Mouse (Mus musculus): Measurements from ENCODE around the gene Mki67.
A peak's percentile ranks its signal among the peaks of the same experiment; 100 is the strongest.

Mki67 gene

DNA sequence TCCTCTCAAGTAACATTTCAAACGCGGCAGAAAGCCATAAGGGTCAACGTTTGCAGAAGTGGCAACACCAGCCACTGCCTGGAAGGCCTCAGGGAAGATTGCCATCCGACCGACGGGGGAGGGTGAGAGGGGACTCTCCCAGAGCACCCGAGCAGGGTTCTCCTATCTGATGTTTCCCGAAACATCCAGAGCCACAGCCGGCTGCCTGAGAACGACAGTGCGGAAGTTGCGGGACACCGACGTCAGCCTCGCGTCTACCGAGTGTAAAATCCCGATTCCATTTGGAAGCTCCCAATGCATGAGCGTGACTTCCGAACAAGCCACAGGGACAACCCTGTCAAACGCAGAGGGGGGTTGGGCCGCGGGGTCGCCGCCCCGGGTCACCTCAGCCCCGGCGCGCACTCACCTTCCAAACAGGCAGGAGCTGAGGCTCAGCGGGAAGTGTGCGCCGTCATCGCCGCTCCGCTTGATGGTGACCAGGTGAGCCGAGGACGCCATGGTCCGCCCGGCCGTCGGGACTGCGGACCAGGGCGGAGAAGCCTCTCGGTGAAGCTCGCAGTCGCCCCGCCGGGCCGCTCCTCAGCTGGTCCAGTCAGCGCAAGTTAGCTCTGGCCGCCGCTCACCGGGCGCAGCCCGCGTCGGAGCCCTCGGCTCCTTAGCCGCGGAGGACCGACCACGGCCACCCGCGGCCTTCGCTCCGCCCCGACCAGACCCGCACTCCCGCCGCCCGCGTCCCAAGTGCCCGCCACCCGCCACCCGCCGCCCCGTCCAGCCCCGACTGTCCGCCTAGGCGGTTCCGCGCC lies at the start of gene Mki67:
Gene Mki67, minus strand, starts transcription at position 720 of the 803 bp plus-strand sequence.
- DNase-seq (ENCODE audit: low read depth): no peak

DNA sequence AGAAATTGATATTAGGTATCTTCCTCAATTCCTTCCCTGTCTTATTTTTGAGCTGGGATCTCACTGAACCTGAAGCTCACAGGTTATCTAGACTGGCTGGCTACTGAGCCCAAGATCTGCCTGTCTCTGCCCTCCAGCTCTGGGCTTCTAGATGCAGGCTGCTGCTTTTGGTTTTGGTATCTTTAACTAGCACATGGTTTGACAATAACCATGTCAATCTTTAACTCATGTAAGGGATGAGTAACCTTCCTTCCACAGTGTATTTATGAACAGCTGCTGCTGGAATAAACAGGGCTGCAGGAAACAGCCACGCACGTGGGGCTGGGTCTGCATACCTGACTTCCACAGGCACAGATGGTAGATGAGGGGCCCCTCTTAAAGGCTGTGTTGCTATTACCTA lies 47.1 kb upstream of the Mki67 start:
- no peak for DNase-seq (ENCODE audit: low read depth)

GRCm38 (mm10) chr7:135758754-135759510 lies 42.8 kb upstream of the Mki67 start:
- DNase-seq (ENCODE audit: low read depth): no peak

DNA sequence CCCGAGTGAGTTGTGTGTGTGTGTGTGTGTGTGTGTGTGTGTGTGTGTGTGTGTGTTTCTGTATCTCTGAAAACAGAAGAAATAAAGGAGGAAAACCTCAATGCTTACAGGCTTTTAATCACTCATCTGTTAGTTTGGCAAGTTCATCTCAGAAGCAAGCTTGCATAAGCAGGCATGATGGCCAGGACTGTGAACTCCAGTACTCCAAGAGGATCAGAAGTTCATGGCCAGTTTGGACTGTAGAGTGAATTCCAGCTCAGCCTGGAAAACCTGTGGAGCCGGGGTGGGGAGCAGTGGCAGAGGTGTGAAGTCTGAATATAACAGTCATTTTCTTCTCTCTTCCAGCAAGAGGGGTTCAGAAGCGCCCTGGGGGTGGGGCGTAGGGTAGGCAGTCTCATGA lies 42.0 kb upstream of the Mki67 start:
- DNase-seq (ENCODE audit: low read depth): no peak

GRCm38 (mm10) chr7:135756984-135757586 lies 40.9 kb upstream of the Mki67 start:
- DNase-seq (ENCODE audit: low read depth): no peak

GRCm38 (mm10) chr7:135748986-135749385 lies 32.8 kb upstream of the Mki67 start:
- DNase-seq (ENCODE audit: low read depth): no peak

DNA sequence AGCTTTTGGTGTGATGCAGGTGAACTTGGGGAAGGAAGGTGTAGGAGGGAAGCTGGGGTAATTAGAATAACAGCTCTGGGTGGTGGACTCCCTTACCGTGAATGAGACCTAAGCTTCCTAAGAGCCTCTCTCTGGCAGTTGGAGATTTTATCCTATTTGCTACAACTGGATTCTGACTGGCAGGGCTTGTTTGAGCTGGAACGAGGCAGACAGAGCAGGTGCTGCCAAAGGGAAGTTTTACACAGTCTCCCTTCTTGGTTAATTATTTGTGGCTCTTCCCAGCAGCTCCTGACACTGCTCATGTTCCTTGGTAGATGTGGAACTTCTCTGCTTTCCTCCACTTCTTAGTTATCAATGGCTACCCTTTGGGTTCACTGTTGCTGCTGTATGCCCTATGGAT lies 30.9 kb upstream of the Mki67 start:
- no peak for DNase-seq (ENCODE audit: low read depth)

GRCm38 (mm10) chr7:135746528-135746927 lies 30.4 kb upstream of the Mki67 start:
- DNase-seq (ENCODE audit: low read depth): no peak

- no peak for DNase-seq (ENCODE audit: low read depth)
Observed at GRCm38 (mm10) chr7:135745091-135745490, 28.9 kb upstream of the Mki67 start.

GRCm38 (mm10) chr7:135740453-135740852 lies 24.3 kb upstream of the Mki67 start:
- no peak for DNase-seq (ENCODE audit: low read depth)

DNA sequence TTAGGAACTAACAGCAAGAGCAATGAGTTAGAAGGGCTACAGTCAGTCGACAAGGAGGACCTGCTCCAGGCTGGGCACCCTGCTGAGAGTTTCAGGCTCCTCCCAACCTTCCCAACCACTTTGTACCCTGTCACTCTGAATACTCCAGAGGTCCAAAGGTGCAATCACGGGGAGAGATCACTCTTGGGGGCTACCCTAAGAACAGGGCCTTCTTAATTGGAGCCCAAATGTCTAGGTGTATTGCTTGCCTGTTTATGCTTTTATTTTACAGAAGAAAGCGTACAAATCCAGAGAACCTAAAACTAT lies 20.4 kb upstream of the Mki67 start:
- DNase-seq (ENCODE audit: low read depth): no peak

DNA sequence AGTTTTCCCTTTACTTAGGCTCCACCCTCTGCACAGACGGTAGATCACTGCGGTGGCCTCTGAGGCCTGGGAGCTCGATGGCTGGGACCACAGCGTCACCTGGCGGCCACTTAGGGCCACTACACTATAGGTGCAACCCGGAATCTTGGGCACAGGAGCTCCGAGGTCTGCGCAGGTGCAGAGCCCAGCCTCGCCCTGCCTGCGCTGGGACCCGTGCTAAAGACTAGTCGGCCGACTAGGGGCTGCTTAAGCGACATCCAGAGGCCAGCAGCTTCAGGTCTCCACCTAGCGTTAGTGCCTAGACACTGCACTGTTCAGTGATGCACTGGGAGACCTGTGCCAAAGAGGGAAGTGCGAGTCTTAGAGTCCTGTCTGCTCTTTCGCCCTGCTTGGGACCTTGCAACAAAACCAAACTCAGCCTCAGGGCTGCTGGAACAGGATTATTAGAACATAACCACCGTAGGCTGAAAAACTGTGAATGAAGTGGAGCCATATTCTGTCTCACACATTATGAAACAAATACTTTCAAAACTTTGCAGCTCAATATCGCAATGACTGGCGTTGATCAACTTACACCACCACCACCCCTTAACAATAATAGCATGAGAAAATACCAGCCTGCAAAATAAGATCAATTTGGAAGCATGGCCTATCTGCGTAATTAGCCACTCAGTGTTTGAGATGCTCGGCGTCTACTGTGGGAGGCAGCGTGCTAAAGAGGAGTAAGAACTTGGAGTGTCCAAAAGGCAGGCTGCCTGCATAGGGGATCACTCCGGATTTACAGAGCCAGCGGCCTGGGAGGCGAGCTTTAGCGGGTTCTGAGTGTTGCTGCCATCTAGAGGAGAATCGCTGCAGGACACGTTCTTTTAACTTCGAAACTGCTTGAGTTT lies 19.8 kb upstream of the Mki67 start:
- no peak for DNase-seq (ENCODE audit: low read depth)

DNA sequence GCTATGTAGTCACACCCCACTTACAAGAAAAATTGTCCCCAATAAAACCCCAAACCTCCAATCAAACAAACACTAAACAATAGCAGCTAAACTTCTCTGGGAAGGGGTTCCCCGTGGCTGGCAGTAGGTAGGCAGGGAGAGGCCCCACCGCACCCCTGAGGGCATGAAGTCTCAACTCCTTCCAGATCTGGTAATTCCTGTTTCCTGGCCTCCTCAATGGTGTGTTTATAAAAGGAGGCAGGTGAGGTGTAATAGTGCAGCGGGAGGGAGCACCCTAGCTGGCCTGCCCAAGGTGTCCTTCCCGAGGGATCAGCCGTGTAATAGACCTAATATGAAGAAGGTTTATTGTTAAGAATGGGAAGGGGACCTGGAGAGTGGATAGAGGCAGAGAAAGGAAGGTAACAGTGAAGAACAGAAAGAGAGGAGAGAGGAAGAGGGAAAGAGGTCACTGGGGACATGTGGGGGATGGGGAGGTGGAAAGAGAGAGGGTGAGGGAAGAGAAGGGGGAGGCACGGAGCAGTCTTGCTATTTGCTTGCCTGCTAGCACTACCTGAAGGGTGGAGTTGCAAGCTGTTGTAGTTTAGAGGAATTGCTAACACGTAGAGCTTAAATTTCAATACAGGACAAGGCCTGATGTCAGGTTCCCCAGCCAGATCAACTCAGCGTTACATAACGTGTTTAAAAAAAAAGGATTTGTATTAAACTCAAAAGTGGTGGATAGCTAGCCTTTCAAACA lies 18.9 kb upstream of the Mki67 start:
- DNase-seq (ENCODE audit: low read depth): no peak

GRCm38 (mm10) chr7:135734379-135734778 lies 18.2 kb upstream of the Mki67 start:
- no peak for DNase-seq (ENCODE audit: low read depth)

- DNase-seq (ENCODE audit: low read depth): no peak
Observed at GRCm38 (mm10) chr7:135728038-135728437, 11.9 kb upstream of the Mki67 start.

GRCm38 (mm10) chr7:135726707-135727106 lies 10.5 kb upstream of the Mki67 start:
- DNase-seq (ENCODE audit: low read depth): no peak

- no peak for DNase-seq (ENCODE audit: low read depth)
Observed at GRCm38 (mm10) chr7:135723672-135724341, 7.6 kb upstream of the Mki67 start.

GRCm38 (mm10) chr7:135722011-135722838 lies 6.1 kb upstream of the Mki67 start:
- no peak for DNase-seq (ENCODE audit: low read depth)

- peak; percentile 88 for DNase-seq (ENCODE audit: low read depth)
Observed at GRCm38 (mm10) chr7:135721436-135721992, 5.4 kb upstream of the Mki67 start.

All from c-Kit-positive CD71-positive TER-119-negative erythroid progenitor cells, embryonic 14.5 days (primary cell).